Mouse (Mus musculus) heart, embryonic 12.5 days (tissue): ENCODE measurements at regions not wholly inside any gene's neighbourhood (a gene's known extent, or its start where the extent isn't known, plus 50 kb on each side); places are given as distances from the start of the nearest gene placed in this dataset.
"Not testable (repeated sequence)": the region's sequence is repeated elsewhere in the genome, so short reads cannot be mapped to it uniquely, and the experiment has no call there.

Experiments used
- ATAC-seq: fragments of 200-750 bp; cut with Nextera tagmentation; 2 replicates; pipeline ENCODE4 v1.8.0; 2017; ENCODE audit warnings: moderate TSS enrichment, moderate library complexity; ENCODE audit not compliant: insufficient number of reproducible peaks, low FRiP score
- H3K27ac ChIP-seq: fragments of 300-500 bp; sonication (generic); 2 replicates; pipeline ENCODE4 v1.5.1; 2016; ENCODE audit warnings: mild to moderate bottlenecking, moderate library complexity; ENCODE audit not compliant: poor library complexity, severe bottlenecking
- H3K27me3 ChIP-seq: fragments of 300-500 bp; sonication (generic); replicated peaks from 2 replicates; pipeline ENCODE4 v1.6.1; 2016; ENCODE audit warnings: mild to moderate bottlenecking, moderate library complexity
- H3K36me3 ChIP-seq: fragments of 300-500 bp; sonication (generic); 2 replicates; pipeline ENCODE4 v1.6.1; 2016; ENCODE audit warnings: mild to moderate bottlenecking, moderate library complexity
- H3K4me1 ChIP-seq: fragments of 300-500 bp; sonication (generic); replicated peaks from 2 replicates; pipeline ENCODE4 v1.6.1; 2016; ENCODE audit warnings: mild to moderate bottlenecking
- H3K4me2 ChIP-seq: fragments of 300-500 bp; sonication (generic); 2 replicates; pipeline ENCODE4 v1.6.1; 2016; ENCODE audit warnings: mild to moderate bottlenecking, moderate library complexity
- H3K4me3 ChIP-seq: fragments of 300-500 bp; sonication (generic); 2 replicates; pipeline ENCODE4 v1.5.1; 2016; ENCODE audit warnings: mild to moderate bottlenecking
- H3K9ac ChIP-seq: fragments of 300-500 bp; sonication (generic); 2 replicates; pipeline ENCODE4 v1.6.1; 2016; ENCODE audit warnings: mild to moderate bottlenecking, moderate library complexity
- H3K9me3 ChIP-seq: fragments of 300-500 bp; sonication (generic); replicated peaks from 2 replicates; pipeline ENCODE4 v1.6.1; 2016; ENCODE audit warnings: mild to moderate bottlenecking, moderate library complexity
- WGBS: fragments of 180-500 bp; shearing (Covaris S2); methylation state at CpG from one replicate; pipeline ENCODE4 v1.1.7; 2016; 5-methylcytosine and 5-hydroxymethylcytosine counted together

DNA sequence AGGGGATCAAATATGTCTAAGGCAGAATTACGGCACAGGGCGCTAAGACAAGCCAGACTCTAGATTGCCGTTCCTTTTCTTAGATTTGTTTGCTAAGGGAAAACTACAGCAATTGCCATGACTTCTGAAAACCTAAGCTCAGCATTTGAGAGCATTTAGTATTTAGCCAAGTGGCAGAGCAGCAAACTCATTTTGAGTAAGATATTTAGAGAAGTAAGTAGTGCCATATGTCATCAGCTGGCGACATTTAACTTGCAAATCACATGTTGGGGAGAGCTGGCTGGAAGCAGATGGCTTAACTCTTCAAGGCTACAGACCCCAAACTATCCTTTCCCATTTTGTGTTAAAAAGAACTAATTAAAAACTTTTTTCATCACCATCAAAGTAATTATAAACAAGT is 450.4 kb upstream of the Ccdc54 start:
- Histone ChIP-seq H3K36me3 (no peaks in the 10 kb centered on the region), H3K27me3 (no peaks in the 10 kb centered on the region), H3K27ac (no peak overlapping the region), H3K4me2 (no peak overlapping the region), H3K9me3 (no peaks in the 10 kb centered on the region), H3K4me1 (no peaks in the 10 kb centered on the region), H3K9ac (no peak overlapping the region), H3K4me3 (no peak overlapping the region)
- no peak for ATAC-seq
- 84% methylated on average over 4 of the region's 4 CpGs for WGBS

DNA sequence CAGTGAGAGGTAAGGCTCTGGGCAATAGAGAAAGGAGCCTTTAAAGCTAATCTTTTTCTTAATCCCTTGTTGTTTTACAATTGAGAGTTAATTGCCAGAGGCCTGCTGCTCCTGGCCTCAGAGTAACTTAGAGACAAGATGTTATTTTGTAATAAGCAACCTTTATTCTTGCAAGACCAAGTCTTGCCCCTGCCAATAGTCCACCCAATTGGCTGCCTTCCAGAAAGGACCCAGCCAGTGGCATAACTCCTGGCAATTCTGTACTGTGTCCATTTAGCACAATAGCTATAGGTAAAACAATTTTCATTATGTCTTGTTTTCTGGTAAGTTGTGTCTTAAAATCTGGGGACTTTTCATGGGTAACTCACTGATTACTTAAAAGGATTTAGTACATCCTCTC is 411.9 kb upstream of the Ccdc54 start:
- H3K36me3 ChIP-seq: no peaks in the 10 kb centered on the region
- no peaks in the 10 kb centered on the region for H3K27me3 ChIP-seq
- ATAC-seq: no peak
- no peaks in the 10 kb centered on the region for H3K9me3 ChIP-seq
- no peak overlapping the region for H3K9ac ChIP-seq
- no peaks in the 10 kb centered on the region for H3K4me1 ChIP-seq
- no peak overlapping the region for H3K4me3 ChIP-seq
- H3K4me2 ChIP-seq: no peak overlapping the region
- no peak overlapping the region for H3K27ac ChIP-seq

DNA sequence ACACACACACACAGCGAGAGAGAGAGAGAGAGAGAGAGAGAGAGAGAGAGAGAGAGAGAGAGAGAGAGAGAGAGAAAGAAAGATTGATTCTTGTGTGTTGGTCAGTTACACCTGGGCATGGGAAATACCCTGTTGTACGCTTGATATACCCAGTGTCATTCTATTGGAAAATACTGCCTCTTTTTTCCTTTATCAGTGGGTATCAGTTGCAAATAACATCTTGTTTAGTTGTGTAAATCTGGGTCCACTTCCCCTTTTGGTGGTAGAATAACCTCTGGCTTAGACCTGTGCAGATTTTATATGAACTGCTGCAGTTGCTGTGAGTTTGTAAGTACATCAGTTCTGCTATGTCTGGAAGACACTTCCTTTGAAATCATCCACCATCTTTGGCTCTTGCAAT is 373.4 kb upstream of the Ccdc54 start:
- 88% methylated on average over 2 of the region's 2 CpGs for WGBS
- H3K4me1 ChIP-seq: no peaks in the 10 kb centered on the region
- ATAC-seq: no peak

DNA sequence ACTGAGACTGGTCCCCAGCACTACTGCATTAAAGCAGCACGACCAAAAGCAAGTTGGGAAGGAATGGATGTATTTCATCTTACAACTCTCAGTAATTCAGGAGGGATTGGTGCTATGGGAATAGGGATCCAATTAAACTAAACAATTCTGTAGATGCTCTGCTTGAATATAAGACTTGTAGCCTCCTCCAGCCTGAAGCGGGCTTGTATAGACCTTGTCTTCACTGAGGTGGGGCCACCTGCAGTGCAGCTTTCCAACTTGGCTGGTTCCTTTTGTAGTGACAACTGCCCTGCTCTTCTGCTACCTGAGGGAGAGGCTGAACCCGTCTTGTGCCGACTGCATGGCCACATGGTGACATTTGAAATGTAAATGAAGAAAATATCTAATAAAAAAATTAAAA is 353.1 kb upstream of the Ccdc54 start:
- ATAC-seq: no peak
- WGBS: 75% methylated on average over 4 of the region's 4 CpGs

More for the DNA sequence above, 373.4 kb upstream of the Ccdc54 start:
- H3K9me3 ChIP-seq: no peaks in the 10 kb centered on the region
- no peaks in the 10 kb centered on the region for H3K36me3 ChIP-seq
- H3K4me3 ChIP-seq: no peak overlapping the region
- H3K27ac ChIP-seq: no peak overlapping the region
- H3K9ac ChIP-seq: no peak overlapping the region
- H3K27me3 ChIP-seq: no peaks in the 10 kb centered on the region
- no peak overlapping the region for H3K4me2 ChIP-seq

DNA sequence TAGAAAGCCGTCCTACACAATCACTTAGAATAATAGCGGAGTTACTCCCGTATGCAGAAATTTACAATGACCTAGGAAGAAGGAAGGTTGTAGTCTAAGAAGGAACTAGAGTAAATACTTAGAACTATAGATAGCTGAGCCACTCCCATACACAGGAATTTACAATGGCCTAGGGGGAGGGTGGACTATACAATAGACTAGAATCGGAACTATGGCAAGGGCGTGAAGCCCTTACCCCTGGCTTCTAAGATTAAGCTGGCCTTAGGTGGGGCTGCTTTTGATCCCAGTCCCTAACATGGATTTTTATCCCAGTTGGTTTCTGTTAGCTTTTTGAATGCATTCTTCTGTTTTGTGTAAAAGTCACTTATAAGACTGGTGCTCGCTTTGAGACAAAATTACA is 352.6 kb upstream of the Ccdc54 start:
- H3K4me3 ChIP-seq, H3K9me3 ChIP-seq, H3K36me3 ChIP-seq, H3K27me3 ChIP-seq, ATAC-seq, H3K4me1 ChIP-seq, H3K4me2 ChIP-seq, H3K27ac ChIP-seq, H3K9ac ChIP-seq: not testable (repeated sequence)
- WGBS: 88% methylated on average over 6 of the region's 6 CpGs

More for the DNA sequence above, 353.1 kb upstream of the Ccdc54 start:
- Histone ChIP-seq H3K4me3 (no peak overlapping the region), H3K27me3 (no peaks in the 10 kb centered on the region), H3K4me1 (no peaks in the 10 kb centered on the region), H3K9ac (no peak overlapping the region), H3K4me2 (no peak overlapping the region), H3K36me3 (no peaks in the 10 kb centered on the region), H3K27ac (no peak overlapping the region), H3K9me3 (no peaks in the 10 kb centered on the region; the same call in 1 of the 2 replicates)

DNA sequence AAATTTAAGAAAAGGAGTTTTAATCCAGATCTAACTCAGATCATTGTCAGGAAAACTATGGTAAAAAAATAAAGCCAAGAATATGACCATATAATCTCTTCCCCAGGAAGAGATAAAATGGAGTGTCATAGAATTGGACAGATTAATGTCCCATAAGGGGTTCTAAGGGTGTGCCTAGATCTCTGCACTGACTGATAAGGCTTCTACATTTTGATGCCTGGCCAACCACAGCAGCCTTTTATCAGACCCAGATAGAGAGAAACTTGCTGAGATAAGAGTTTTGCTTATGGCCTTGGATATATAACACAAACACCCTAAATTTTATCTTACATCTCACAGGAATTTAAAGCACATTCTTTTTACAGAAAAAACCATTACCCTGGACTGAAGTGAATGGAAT is 351.3 kb upstream of the Ccdc54 start:
- no peak overlapping the region for H3K4me2 ChIP-seq
- ATAC-seq: no peak
- H3K4me1 ChIP-seq: no peaks in the 10 kb centered on the region
- no peaks in the 10 kb centered on the region; the same call in 1 of the 2 replicates for H3K9me3 ChIP-seq
- H3K36me3 ChIP-seq: no peaks in the 10 kb centered on the region
- no peak overlapping the region for H3K9ac ChIP-seq
- H3K27ac ChIP-seq: no peak overlapping the region
- no peaks in the 10 kb centered on the region for H3K27me3 ChIP-seq
- H3K4me3 ChIP-seq: no peak overlapping the region

DNA sequence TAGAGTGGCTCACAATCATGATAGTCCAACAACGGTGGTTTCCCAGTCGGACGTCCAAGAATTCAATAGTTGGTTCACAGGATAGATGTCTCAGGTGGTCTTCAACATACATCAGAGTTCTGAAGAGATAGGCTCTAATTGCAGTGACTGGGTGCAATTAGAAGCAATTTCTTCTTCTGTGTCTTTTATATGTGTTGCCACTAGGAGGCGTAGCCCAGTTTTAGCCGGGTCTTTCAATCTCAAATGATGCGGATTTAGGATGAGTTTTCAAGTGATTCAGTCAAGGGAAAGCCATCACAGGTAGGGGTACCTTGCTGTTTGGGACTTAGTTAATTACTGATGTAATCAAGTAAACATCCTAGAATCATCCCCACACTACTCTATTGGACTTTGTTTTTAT is 348.4 kb upstream of the Ccdc54 start:
- WGBS: 26% methylated on average over 6 of the region's 6 CpGs
- no peak overlapping the region for H3K9ac ChIP-seq
- H3K27me3 ChIP-seq: no peaks in the 10 kb centered on the region
- no peaks in the 10 kb centered on the region for H3K4me1 ChIP-seq
- no peaks in the 10 kb centered on the region for H3K9me3 ChIP-seq
- no peak for ATAC-seq
- no peak overlapping the region for H3K27ac ChIP-seq
- no peak overlapping the region for H3K4me2 ChIP-seq
- H3K36me3 ChIP-seq: no peaks in the 10 kb centered on the region
- H3K4me3 ChIP-seq: no peak overlapping the region

DNA sequence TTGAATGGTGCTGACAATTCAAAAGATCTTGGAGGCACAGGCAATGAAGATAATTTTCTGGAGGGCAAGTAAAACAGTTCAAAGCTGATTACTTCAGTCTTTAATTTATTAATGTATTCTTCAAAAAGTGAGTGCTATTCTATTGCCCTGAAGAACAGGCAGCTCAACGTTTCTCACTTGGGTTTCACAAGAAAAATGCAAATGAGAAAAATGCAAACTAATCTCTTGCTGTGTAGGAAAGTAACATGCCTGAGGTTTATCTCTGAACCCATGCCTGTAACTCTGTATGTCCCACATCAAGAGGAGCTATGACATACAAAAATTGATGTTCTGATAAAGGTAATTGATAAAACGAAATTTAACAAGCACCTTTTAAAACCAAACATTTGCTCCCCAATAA is 316.8 kb upstream of the Ccdc54 start:
- H3K36me3 ChIP-seq: no peaks in the 10 kb centered on the region
- no peak overlapping the region for H3K4me2 ChIP-seq
- no peak overlapping the region for H3K4me3 ChIP-seq
- no peaks in the 10 kb centered on the region for H3K4me1 ChIP-seq
- no peaks in the 10 kb centered on the region for H3K27me3 ChIP-seq
- no peaks in the 10 kb centered on the region for H3K9me3 ChIP-seq
- H3K27ac ChIP-seq: no peak overlapping the region
- no peak for ATAC-seq
- WGBS: 43% methylated on average over 2 of the region's 2 CpGs
- H3K9ac ChIP-seq: no peak overlapping the region

DNA sequence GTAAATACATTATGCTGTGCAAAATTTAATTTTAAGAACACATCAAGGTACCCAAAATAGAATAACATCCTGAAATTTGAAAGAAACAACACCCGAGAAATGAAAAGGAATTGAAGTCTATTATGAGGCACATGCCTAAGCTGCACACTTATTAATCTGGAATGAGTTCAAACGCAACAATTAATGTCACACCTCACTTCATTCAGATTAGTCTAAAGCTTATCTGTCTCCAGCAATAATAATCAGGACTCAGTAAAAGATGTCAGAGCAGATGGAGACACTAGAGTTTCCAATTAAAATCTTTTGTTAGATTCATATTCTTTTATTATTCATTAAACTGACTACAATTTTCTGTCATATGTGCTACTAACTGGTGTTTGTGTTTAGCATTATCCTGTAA is 308.2 kb upstream of the Ccdc54 start:
- no peak overlapping the region for H3K27ac ChIP-seq
- H3K4me2 ChIP-seq: no peak overlapping the region
- no peak overlapping the region for H3K4me3 ChIP-seq
- ATAC-seq: no peak
- 82% methylated on average over 2 of the region's 2 CpGs for WGBS
- no peaks in the 10 kb centered on the region for H3K4me1 ChIP-seq
- H3K9me3 ChIP-seq: no peaks in the 10 kb centered on the region
- no peaks in the 10 kb centered on the region for H3K36me3 ChIP-seq
- no peaks in the 10 kb centered on the region for H3K27me3 ChIP-seq
- no peak overlapping the region for H3K9ac ChIP-seq

DNA sequence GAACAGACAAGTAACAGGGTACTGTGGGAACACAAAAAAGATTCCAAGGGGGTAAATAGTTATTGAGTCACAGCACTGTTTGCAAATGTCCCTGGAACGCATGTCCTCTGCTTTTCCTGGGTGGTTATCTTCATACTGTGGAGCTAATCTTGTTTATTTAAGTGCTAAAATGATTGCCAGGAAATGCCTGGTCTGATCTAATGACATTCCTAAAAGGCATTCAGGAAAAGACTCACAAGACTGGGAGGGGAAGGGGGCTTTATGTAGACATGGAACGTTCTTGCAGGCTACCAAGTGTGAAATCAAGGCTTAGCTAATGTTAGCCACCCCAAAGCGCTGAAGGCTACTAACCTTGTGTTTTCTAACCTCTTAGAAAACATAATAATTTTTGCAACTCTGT is 287.0 kb upstream of the Ccdc54 start:
- no peak overlapping the region for H3K4me2 ChIP-seq

DNA sequence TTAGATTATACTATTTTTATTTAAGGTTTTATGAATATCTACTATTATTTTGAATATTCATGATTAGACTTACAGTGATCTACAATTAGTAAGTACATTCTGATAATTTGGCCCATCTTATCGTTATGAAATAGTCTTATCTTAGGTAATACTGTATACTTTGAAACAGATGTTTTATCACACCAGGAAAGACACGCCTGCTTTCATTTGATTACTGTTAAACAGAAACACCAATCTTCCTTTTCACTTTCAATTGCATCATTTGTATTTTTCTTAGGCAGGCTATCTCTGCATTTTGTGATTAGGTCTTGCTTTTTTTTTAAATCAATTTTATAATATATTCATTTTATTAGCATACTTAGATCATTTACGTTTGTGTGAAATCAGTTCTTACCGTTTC is 280.4 kb upstream of the Ccdc54 start:
- 80% methylated on average over 4 of the region's 4 CpGs for WGBS
- ATAC-seq: no peak
- no peak overlapping the region for H3K4me3 ChIP-seq

More for the DNA sequence above, 287.0 kb upstream of the Ccdc54 start:
- no peak overlapping the region for H3K4me3 ChIP-seq
- WGBS: 21% methylated on average over 3 of the region's 3 CpGs
- H3K9me3 ChIP-seq: no peaks in the 10 kb centered on the region
- H3K4me1 ChIP-seq: peaks cover 11% of the 10 kb centered on the region
- ATAC-seq: no peak
- H3K27ac ChIP-seq: peak overlapping the region; percentile 48
- H3K9ac ChIP-seq: no peak overlapping the region
- H3K36me3 ChIP-seq: no peaks in the 10 kb centered on the region
- H3K27me3 ChIP-seq: no peaks in the 10 kb centered on the region

DNA sequence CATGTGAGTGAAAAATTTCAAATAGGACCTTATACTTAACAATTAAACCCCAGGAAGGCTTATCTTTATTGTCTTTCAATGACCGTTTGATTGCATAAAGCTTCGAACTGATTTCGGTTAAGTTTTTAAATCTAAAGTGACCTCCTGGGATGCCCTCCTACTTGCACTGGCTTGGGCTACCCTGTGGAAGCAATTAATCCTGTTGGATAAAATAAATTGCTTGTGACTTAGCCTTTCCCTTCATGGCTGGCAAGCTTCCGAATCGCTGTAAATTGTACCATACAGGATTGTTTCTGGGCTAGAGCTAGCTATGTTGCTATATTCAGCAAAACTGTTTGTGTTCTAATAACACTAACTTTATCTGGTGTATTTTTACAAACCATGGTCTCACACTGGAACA is 272.6 kb upstream of the Ccdc54 start:
- Histone ChIP-seq H3K36me3 (no peaks in the 10 kb centered on the region), H3K4me1 (no peaks in the 10 kb centered on the region), H3K27me3 (no peaks in the 10 kb centered on the region), H3K27ac (no peak overlapping the region), H3K9me3 (no peaks in the 10 kb centered on the region), H3K4me2 (no peak overlapping the region), H3K4me3 (no peak overlapping the region), H3K9ac (no peak overlapping the region)
- WGBS: 76% methylated on average over 5 of the region's 5 CpGs
- no peak for ATAC-seq

More for the DNA sequence above, 280.4 kb upstream of the Ccdc54 start:
- Histone ChIP-seq H3K27ac (no peak overlapping the region), H3K4me2 (no peak overlapping the region), H3K9me3 (no peaks in the 10 kb centered on the region), H3K36me3 (no peaks in the 10 kb centered on the region), H3K9ac (no peak overlapping the region), H3K27me3 (no peaks in the 10 kb centered on the region), H3K4me1 (no peaks in the 10 kb centered on the region)
